10 mouse cellular contexts compared by ENCODE assay signal in the genomic region with DNA sequence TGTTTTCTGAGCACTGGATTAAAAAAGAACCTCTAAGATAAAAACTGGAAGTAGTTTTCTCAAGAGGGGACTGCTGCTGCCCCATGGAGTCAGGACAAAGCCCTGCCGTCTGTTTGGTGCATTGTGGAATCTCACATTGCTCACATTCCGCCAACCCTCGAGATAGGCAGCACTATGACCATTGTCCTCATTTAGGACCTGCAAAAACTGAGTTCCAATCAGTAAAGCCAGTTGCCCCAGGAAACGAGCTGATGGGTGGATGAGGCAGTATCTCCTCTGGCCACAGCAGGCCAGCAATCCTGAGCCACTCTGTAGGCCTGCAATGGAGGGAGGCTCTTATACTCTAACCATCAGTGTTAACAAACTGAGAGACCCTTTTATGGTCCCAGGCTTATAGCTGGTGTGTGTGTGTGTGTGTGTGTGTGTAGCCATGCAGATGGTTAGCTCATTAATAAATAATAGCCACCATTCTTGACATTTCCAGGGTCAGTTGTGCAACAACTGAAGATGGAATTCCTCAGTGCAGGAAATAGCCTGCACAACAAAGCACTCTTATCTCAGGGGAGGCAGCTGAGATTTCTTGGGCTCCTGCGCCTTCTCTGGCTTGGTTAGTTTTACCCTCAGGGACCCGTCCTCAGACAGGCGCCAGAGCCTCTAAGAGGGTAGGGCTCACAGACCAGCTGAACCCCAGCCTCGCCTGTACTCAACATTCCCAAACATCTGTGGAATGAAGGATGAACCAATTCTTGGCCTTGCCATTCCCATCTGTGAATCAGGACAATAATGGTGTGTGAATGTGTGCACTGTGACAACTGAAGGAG. TPM values are rescaled to one million over a fixed set of nuclear protein-coding genes. Genes with fewer than 3 reads are reported as not detected.
DNase-seq lines count a peak whose midpoint lies in the region; ATAC-seq and TF ChIP-seq lines count a peak whose summit lies in the region.
"Had no signal": no experiment of that assay in that cellular context is flagged by ENCODE, and none has a peak within 500 bp of the region (broad histone marks: within the 10 kb centered on the region; RNA-seq: fewer than 3 reads in every experiment).

No protein-coding gene starts in this region.

- peak overlapping the region; percentile 25; the same call in 1 of the 2 replicates for H3K27ac ChIP-seq in kidney, postnatal 0 days
- peak overlapping the region; percentile 61 for H3K27ac ChIP-seq in embryonic facial prominence, embryonic 10.5 days (replicated peaks)
- peak overlapping the region; percentile 36 for H3K27ac ChIP-seq in heart, embryonic 11.5 days (ENCODE audit: low read depth, low read length)
- H3K27ac ChIP-seq: liver, embryonic 13.5 days had no signal

- no peak overlapping the region for H3K4me3 ChIP-seq in kidney, postnatal 0 days (replicated peaks; ENCODE audit: low read depth, low read length)
- H3K4me3 ChIP-seq in embryonic facial prominence, embryonic 10.5 days, result no peak overlapping the region
- no peak overlapping the region for H3K4me3 ChIP-seq in heart, embryonic 11.5 days (ENCODE audit: low read depth, low read length)
- H3K4me3 ChIP-seq: liver, embryonic 13.5 days had no signal

- no peak; the same call in 1 of the 2 replicates for ATAC-seq in kidney, postnatal 0 days (replicated peaks; ENCODE audit: low FRiP score, low read depth)
- ATAC-seq in heart, embryonic 11.5 days (replicated peaks; ENCODE audit: insufficient number of reproducible peaks, low FRiP score, low TSS enrichment), result no peak

- no peak overlapping the region for H3K9ac ChIP-seq in kidney, postnatal 0 days (ENCODE audit: low read depth, low read length)
- no peak overlapping the region for H3K9ac ChIP-seq in heart, embryonic 11.5 days (ENCODE audit: low read depth, low read length)
- H3K9ac ChIP-seq: liver, embryonic 13.5 days had no signal

- H3K27me3 ChIP-seq in kidney, postnatal 0 days (ENCODE audit: insufficient read depth, low read length), result no peaks in the 10 kb centered on the region
- no peaks in the 10 kb centered on the region for H3K27me3 ChIP-seq in embryonic facial prominence, embryonic 10.5 days (replicated peaks; ENCODE audit: low read depth, poor library complexity, severe bottlenecking)
- no peaks in the 10 kb centered on the region for H3K27me3 ChIP-seq in heart, embryonic 11.5 days (ENCODE audit: control insufficient read depth, insufficient read depth, low read length)
- H3K27me3 ChIP-seq: liver, embryonic 13.5 days had no signal

- no peak overlapping the region for H3K4me2 ChIP-seq in kidney, postnatal 0 days (ENCODE audit: low read length)
- H3K4me2 ChIP-seq in heart, embryonic 11.5 days, result 0 out of 2 replicates have a peak overlapping the region, but pooled peaks have one; percentile 4
- H3K4me2 ChIP-seq: liver, embryonic 13.5 days had no signal

- no peaks in the 10 kb centered on the region for H3K9me3 ChIP-seq in kidney, postnatal 0 days (replicated peaks; ENCODE audit: low read length)
- H3K9me3 ChIP-seq in embryonic facial prominence, embryonic 10.5 days, result no peaks in the 10 kb centered on the region
- H3K9me3 ChIP-seq in heart, embryonic 11.5 days (replicated peaks; ENCODE audit: control insufficient read depth, low read length), result no peaks in the 10 kb centered on the region
- H3K9me3 ChIP-seq: liver, embryonic 13.5 days had no signal

- H3K4me1 ChIP-seq in kidney, postnatal 0 days (replicated peaks; ENCODE audit: insufficient read depth, low read length), result peaks cover 20% of the 10 kb centered on the region
- peaks cover 31% of the 10 kb centered on the region for H3K4me1 ChIP-seq in embryonic facial prominence, embryonic 10.5 days
- H3K4me1 ChIP-seq in heart, embryonic 11.5 days (ENCODE audit: control insufficient read depth, insufficient read depth, low read length), result peaks cover 25% of the 10 kb centered on the region
- H3K4me1 ChIP-seq: liver, embryonic 13.5 days had no signal

- no peaks in the 10 kb centered on the region for H3K36me3 ChIP-seq in kidney, postnatal 0 days (ENCODE audit: insufficient read depth, low read length)
- H3K36me3 ChIP-seq in embryonic facial prominence, embryonic 10.5 days (replicated peaks), result no peaks in the 10 kb centered on the region
- no peaks in the 10 kb centered on the region for H3K36me3 ChIP-seq in heart, embryonic 11.5 days (ENCODE audit: control insufficient read depth, insufficient read depth, low read length)
- H3K36me3 ChIP-seq: liver, embryonic 13.5 days had no signal

- no peak for TF ChIP-seq CTCF in kidney, postnatal 0 days (IDR thresholded peaks at IDR 0.05; ENCODE audit: low read depth)

- peak; percentile 56 for DNase-seq in kidney, postnatal 0 days (ENCODE audit: low spot score)
- DNase-seq in kidney, postnatal 36 days, result no peak
- peak; percentile 27 for DNase-seq in embryonic facial prominence, embryonic 10.5 days (ENCODE audit: low spot score)
- DNase-seq in lung, postnatal 4 days, result peak; percentile 7 to 33
- no peak for DNase-seq in layer of hippocampus, adult 9-10 months (ENCODE audit: low spot score)
- DNase-seq in left cerebral cortex, adult 8-10 months (ENCODE audit: low spot score in 2 of 2), result no peak
- DNase-seq: liver, embryonic 13.5 days; thymus, adult 2 months had no signal

- WGBS in kidney, postnatal 0 days, result 49% methylated on average over 8 of the region's 8 CpGs
- WGBS in embryonic facial prominence, embryonic 10.5 days, result 48% methylated on average over 8 of the region's 8 CpGs
- 21% methylated on average over 8 of the region's 8 CpGs for WGBS in heart, embryonic 11.5 days (ENCODE audit: insufficient replicate concordance)

RNA-seq across cellular contexts. Expression of a gene that starts 52.4 kb away (rescaled TPM):
- 76.7 and 86.9 TPM in 2 replicates for polyA plus RNA-seq in kidney, postnatal 0 days (2015; fragmentation: Nextera tagmentation; extraction: Ambion mirVana)
- 154 and 170 TPM in 2 replicates for polyA plus RNA-seq in embryonic facial prominence, embryonic 10.5 days (2016; fragmentation: Nextera tagmentation; extraction: Ambion mirVana)
- 53.3 and 58.4 TPM in 2 replicates for polyA plus RNA-seq in heart, embryonic 11.5 days (2014; fragmentation: Nextera tagmentation; extraction: Ambion mirVana)
- 1 to 10 TPM; 5.4 to 7.9 (median 7.0) TPM for total RNA-seq in left cerebral cortex, adult 8-10 months (2022)
- total RNA-seq: MEL had no signal

Comparison
In these comparisons a context has a peak if more than half of its experiments do, and no peak if none do; other contexts are left out.
1. DNase-seq: peak in kidney, postnatal 0 days (single experiment), embryonic facial prominence, embryonic 10.5 days (single experiment) and lung, postnatal 4 days (2 of 2); none in kidney, postnatal 36 days (0 of 2), layer of hippocampus, adult 9-10 months (single experiment) and left cerebral cortex, adult 8-10 months (0 of 2).
2. Peak in every context shown above with its lines, with median percentiles within 50 percentile points of each other: H3K27ac ChIP-seq.